Mouse (Mus musculus) intestine, postnatal 0 days (tissue): ENCODE results near the gene Nup43. TPM values are rescaled to one million over a fixed set of nuclear protein-coding genes. Genes with fewer than 3 reads are reported as not detected.
A peak's percentile ranks its signal among the peaks of the same experiment; 100 is the strongest.
"Not testable (repeated sequence)": the region's sequence is repeated elsewhere in the genome, so short reads cannot be mapped to it uniquely, and the experiment has no call there.

Source experiments
- ATAC-seq: fragments of 200-750 bp; cut with Nextera tagmentation; 2 replicates; pipeline ENCODE4 v1.8.0; 2017; ENCODE audit warnings: mild to moderate bottlenecking, moderate TSS enrichment, moderate library complexity
- H3K27ac ChIP-seq: fragments of 300-500 bp; sonication (generic); 2 replicates; pipeline ENCODE4 v1.5.1; 2014; ENCODE audit warnings: mild to moderate bottlenecking, low read depth, low read length, moderate library complexity
- H3K27me3 ChIP-seq: fragments of 300-500 bp; sonication (generic); replicated peaks from 2 replicates; pipeline ENCODE4 v1.6.1; 2014; ENCODE audit warnings: low read length, mixed read lengths; ENCODE audit not compliant: control insufficient read depth, insufficient read depth
- H3K36me3 ChIP-seq: fragments of 300-500 bp; sonication (generic); 2 replicates; pipeline ENCODE4 v1.6.1; 2014; ENCODE audit warnings: mild to moderate bottlenecking, moderate library complexity; ENCODE audit not compliant: control insufficient read depth, insufficient read depth
- H3K4me1 ChIP-seq: fragments of 300-500 bp; sonication (generic); replicated peaks from 2 replicates; pipeline ENCODE4 v1.6.1; 2014; ENCODE audit warnings: antibody characterized with exemption, low read length, mixed read lengths; ENCODE audit not compliant: control insufficient read depth, insufficient read depth
- H3K4me2 ChIP-seq: fragments of 300-500 bp; sonication (generic); replicated peaks from 2 replicates; pipeline ENCODE4 v1.6.1; 2014; ENCODE audit warnings: low read depth, mild to moderate bottlenecking, moderate library complexity
- H3K4me3 ChIP-seq: fragments of 300-500 bp; sonication (generic); 2 replicates; pipeline ENCODE4 v1.5.1; 2014; ENCODE audit warnings: low read depth, low read length
- H3K9ac ChIP-seq: fragments of 300-500 bp; sonication (generic); 2 replicates; pipeline ENCODE4 v1.6.1; 2014; ENCODE audit warnings: mild to moderate bottlenecking, low read depth, low read length
- H3K9me3 ChIP-seq: fragments of 300-500 bp; sonication (generic); 2 replicates; pipeline ENCODE4 v1.6.1; 2016; ENCODE audit warnings: mixed run types; ENCODE audit not compliant: control insufficient read depth
- CTCF ChIP-seq: sonication (generic); IDR thresholded peaks from 2 replicates; pipeline ENCODE4 v1.5.1; 2016; ENCODE audit warnings: low read depth, mild to moderate bottlenecking, control low read depth, antibody characterized with exemption, moderate library complexity
- WGBS: fragments of 180-500 bp; shearing (Covaris S2); extraction: QIAGEN DNeasy Blood & Tissue Kit; methylation state at CpG from one replicate; pipeline ENCODE4 v1.1.7; 2014; 5-methylcytosine and 5-hydroxymethylcytosine counted together
- polyA plus RNA-seq: library from polyadenylated mRNA; unstranded; fragments of >200 nt; fragmentation: Nextera tagmentation; extraction: Ambion mirVana; gene quantifications from 2 replicates; pipeline ENCODE4 v1.2.1, GENCODE M21; 2015

Nup43 gene
- 11.4 and 14.2 TPM in 2 replicates for polyA plus RNA-seq

DNA sequence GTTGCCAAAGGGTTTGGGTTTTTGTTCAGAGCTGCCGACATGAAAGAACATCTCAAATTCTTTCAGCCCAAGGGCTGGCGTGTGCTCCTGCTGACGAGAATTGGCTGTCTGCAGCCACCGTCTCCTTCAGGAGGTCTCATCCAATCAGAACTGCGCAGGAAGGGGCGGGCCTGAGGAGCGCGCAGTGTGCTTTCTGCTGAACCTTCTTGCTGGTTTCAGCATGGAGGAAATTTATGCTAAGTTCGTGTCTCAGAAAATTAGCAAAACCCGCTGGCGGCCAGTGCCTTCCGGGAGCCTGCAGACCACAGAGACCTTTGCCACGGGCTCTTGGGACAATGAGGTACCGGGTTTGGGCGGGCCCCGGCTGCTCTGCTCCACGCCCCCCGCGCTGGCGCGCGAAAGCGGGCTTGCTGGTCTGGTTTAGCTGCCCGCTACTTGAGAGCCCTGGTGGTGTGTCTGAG is at the start of gene Nup43:
Gene Nup43 (plus strand): TSS at position 162 of the 461 bp plus-strand sequence.
- Histone ChIP-seq H3K4me3 (peak within 1 kb of the TSS; percentile 64), H3K9ac (peak within 1 kb of the TSS; percentile 43), H3K36me3 (peaks cover 7% of the 10 kb centered on the region; the same call in 1 of the 2 replicates), H3K4me2 (peak within 1 kb of the TSS; percentile 69), H3K4me1 (no peaks in the 10 kb centered on the region; the same call in none of the 2 replicates), H3K27ac (peak within 1 kb of the TSS; percentile 9; the same call in 1 of the 2 replicates), H3K27me3 (no peaks in the 10 kb centered on the region), H3K9me3 (no peaks in the 10 kb centered on the region)
- ATAC-seq = peak; percentile 70
- no peak for TF ChIP-seq CTCF
- under 1% methylated on average over 24 of the region's 24 CpGs for WGBS

DNA sequence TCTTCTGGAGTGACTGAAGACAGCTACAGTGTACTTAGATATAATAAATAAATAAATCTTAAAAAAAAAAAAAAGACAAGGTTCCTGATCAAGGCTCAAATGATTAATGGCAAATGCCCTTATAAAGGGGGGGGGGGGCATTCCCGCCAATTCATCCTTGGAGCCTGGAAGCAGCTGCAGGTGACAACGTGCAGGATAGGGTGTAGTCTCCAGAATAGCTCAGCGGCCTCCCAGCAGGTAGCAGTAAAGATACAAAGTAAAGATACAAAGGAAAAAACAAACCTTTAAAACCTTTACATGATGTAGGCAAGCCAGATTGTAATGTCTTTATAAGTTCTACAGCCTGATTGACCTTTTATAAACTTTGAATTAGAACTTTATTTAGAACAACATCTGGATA is 49.7 kb upstream of the Nup43 start:
- ATAC-seq, H3K4me3 ChIP-seq, H3K4me2 ChIP-seq, H3K9ac ChIP-seq, H3K27ac ChIP-seq, H3K9me3 ChIP-seq, H3K4me1 ChIP-seq, H3K36me3 ChIP-seq, H3K27me3 ChIP-seq: not testable (repeated sequence)
- WGBS = 54% methylated on average over 3 of the region's 3 CpGs

DNA sequence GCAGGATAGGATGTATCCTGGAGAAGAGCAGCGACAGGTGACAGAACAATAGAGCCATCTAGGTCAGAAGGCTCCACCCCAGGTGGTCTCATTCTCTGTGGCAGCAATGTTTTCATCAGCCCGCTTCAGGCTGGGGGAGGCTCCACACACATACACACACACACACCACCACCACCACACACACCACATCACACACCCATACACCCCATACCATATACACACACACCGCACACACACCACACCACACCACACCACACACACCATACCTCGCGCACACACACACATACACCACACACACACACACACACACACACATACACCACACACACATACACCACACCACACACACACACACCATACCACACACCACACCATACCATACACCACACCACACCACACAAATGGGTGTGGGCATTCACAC is 47.5 kb upstream of the Nup43 start:
- 89% methylated on average over 5 of the region's 5 CpGs for WGBS
- Histone ChIP-seq H3K27ac (no peak overlapping the region), H3K36me3 (no peaks in the 10 kb centered on the region), H3K9me3 (no peaks in the 10 kb centered on the region), H3K9ac (no peak overlapping the region), H3K4me1 (no peaks in the 10 kb centered on the region), H3K4me3 (no peak overlapping the region), H3K4me2 (no peak overlapping the region), H3K27me3 (no peaks in the 10 kb centered on the region)
- no peak for ATAC-seq
- TF ChIP-seq CTCF = no peak

DNA sequence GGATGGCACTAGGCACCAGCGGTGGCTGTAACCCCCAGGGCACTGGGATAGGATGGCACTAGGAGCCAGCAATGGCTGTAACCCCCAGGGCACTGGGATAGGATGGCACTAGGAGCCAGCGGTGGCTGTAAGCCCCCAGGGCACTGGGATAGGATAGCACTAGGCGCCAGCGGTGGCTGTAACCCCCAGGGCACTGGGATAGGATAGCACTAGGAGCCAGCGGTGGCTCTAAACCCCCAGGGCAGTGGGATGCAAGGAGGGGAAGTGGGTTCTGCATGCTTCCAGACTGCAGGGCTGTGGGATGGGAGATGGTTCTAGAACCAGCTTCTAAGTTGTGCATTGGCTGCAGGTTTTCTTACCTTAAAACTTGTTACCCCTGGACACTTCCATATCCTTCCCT is 46.6 kb upstream of the Nup43 start:
- Histone ChIP-seq H3K9me3 (no peaks in the 10 kb centered on the region), H3K27ac (no peak overlapping the region), H3K27me3 (no peaks in the 10 kb centered on the region), H3K9ac (no peak overlapping the region), H3K4me2 (no peak overlapping the region), H3K36me3 (no peaks in the 10 kb centered on the region), H3K4me1 (no peaks in the 10 kb centered on the region), H3K4me3 (no peak overlapping the region)
- 77% methylated on average over 5 of the region's 5 CpGs for WGBS
- TF ChIP-seq CTCF = no peak
- ATAC-seq = no peak

DNA sequence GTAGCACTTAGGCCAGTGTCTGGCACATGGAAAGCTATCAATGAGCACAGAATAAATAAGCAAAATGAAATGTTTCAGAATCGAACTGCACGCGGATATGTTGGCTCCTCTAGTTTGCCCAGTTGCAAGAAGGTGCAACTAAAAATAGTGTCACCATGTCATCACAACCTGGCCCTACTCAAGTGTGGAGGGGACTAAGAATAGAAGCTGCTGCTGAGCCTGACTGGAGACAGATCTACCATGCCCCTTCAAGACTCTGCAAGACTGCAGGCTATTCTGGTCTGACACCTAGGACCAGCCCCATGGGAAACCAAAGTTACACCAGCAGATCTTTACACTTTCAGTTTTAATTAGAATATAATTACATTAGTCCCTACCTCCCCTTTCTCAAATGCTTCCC is 44.9 kb upstream of the Nup43 start:
- no peak for ATAC-seq
- no peak overlapping the region for H3K4me2 ChIP-seq
- H3K27ac ChIP-seq = no peak overlapping the region
- 82% methylated on average over 3 of the region's 3 CpGs for WGBS
- no peaks in the 10 kb centered on the region for H3K27me3 ChIP-seq
- H3K9me3 ChIP-seq = no peaks in the 10 kb centered on the region
- H3K4me3 ChIP-seq = no peak overlapping the region
- H3K9ac ChIP-seq = no peak overlapping the region
- H3K36me3 ChIP-seq = no peaks in the 10 kb centered on the region
- no peaks in the 10 kb centered on the region for H3K4me1 ChIP-seq
- no peak for TF ChIP-seq CTCF

DNA sequence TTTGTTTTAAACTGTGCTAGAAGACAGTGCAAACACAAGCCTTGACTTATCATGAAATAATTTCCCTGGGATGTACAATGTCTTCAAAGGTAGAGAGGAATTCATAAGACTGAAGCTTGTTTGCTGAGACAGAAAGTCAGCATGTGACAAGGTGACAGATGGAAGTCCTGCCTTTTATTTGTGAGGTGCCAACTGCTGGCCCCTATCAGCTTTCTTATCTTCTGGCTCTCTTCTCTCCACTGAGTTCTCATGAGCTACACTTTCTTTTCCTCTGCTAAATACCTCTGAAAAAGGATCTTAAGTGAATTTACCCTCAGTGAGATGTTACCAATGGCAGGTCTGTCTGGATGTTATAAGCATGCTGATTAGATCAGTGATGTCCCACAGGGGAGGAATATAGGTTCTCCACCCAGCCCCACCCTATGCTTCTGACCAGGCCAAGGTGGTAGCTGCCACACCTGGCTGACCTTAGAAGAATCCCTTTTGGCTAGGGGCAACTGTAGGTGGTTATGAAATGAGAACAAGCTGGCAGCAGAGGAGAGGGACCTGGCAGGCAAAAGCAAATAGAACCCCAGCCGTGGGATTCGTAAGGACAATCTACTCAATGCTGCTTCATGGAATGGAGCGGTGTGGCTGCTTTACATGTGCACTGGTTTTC is 43.3 kb upstream of the Nup43 start:
- H3K27me3 ChIP-seq = no peaks in the 10 kb centered on the region
- 84% methylated on average over 3 of the region's 3 CpGs for WGBS
- H3K4me3 ChIP-seq = no peak overlapping the region

More for the DNA sequence above, 43.3 kb upstream of the Nup43 start:
- no peak overlapping the region for H3K4me2 ChIP-seq
- H3K9me3 ChIP-seq = no peaks in the 10 kb centered on the region
- peaks cover 2% of the 10 kb centered on the region for H3K36me3 ChIP-seq
- H3K9ac ChIP-seq = no peak overlapping the region
- no peak overlapping the region for H3K27ac ChIP-seq
- ATAC-seq = no peak
- H3K4me1 ChIP-seq = no peaks in the 10 kb centered on the region
- TF ChIP-seq CTCF = no peak
